Mouse (Mus musculus): ENCODE measurements around the gene Slc39a11. TPM values are rescaled to one million over a fixed set of nuclear protein-coding genes. Genes with fewer than 3 reads are reported as not detected.

The Slc39a11 gene
- 15.1 TPM for total RNA-seq (2023)

GRCm38 (mm10) chr11:113649353-113650210 lies at the start of gene Slc39a11:
TSS of gene Slc39a11 (minus strand) at chr11:113650079.

DNA sequence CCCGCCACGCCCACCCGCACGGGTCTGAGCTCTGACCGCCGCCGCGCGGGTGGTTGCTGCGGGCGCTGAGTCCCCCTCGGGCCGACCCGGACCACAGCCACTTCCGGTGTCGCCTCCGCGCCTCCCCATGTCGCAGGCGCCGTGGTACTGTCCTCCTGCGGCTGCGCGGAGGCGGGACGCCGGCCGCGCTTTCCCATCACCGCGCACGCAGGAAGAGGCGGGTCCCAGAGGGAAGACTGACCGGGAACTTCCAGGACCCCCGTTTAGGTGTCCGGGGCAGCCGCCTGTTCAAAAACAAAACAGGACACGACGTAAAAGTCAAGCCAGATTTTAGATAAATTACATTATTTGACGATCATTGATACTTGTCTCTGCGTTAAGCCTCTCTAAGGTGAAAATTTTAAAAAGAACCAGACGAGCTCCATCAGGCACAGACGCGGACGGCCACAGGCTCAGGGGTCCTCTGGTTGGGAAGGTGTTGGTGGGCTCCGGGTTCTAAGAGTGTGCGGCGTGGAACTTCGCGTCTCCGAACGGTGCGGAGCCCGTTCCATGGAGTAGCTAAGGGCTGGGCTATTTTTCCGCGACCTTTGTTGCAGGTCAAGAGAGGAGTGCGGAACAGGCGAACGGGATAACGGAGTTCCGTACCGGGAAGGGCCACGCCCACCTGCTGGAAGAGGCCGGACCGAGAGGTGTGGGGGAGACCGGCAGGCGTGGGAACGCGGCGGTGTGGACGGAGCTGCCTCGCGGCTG lies 34.3 kb upstream of the Slc39a11 start, which contains the start of the genes Fam104a and D11Wsu47e:
TSS of gene Fam104a (minus strand) at position 199 of the 750 bp plus-strand sequence.
TSS of gene D11Wsu47e (plus strand) at position 456 of the 750 bp plus-strand sequence.

GRCm38 (mm10) chr11:113648690-113649352 lies 1.1 kb downstream of the Slc39a11 start, which contains the start of gene Cog1:
TSS of gene Cog1 (plus strand) at chr11:113649169.

GRCm38 (mm10) chr11:113618672-113619419 lies 31.0 kb downstream of the Slc39a11 start, which contains the start of gene Sstr2:
TSS of gene Sstr2 (plus strand) at chr11:113619342.

Other genes starting within 250 kb of the Slc39a11 start
- not detected for gene Sstr2, start 30.7 kb downstream of the Slc39a11 start, total RNA-seq (2023)
- 37.2 TPM for gene Cog1, start 910 bp downstream of the Slc39a11 start, total RNA-seq (2023)
- gene Fam104a, start 34.1 kb upstream of the Slc39a11 start, total RNA-seq (2023) = 21.2 TPM
- 14.5 TPM for gene D11Wsu47e, start 34.3 kb upstream of the Slc39a11 start, total RNA-seq (2023)
- not detected for gene Cpsf4l, start 59.9 kb upstream of the Slc39a11 start, total RNA-seq (2023)
- gene Cdc42ep4, start 101.8 kb upstream of the Slc39a11 start, total RNA-seq (2023) = 2.5 TPM

All from CD8-positive naive resting alpha-beta T cell, adult 57 days (primary cell).